ENCODE assay signal across 17 mouse cellular contexts in genomic region chr2:72503646-72504045, GRCm38 (mm10).
"Had no signal": no experiment of that assay in that cellular context is flagged by ENCODE, and none has a peak within 500 bp of the region (broad histone marks: within the 10 kb centered on the region; RNA-seq: fewer than 3 reads in every experiment).

No protein-coding gene starts in this region.

- H3K4me3 ChIP-seq: intestine, embryonic 15.5 days; kidney, embryonic 15.5 days; left cerebral cortex, adult 2 months; neural tube, embryonic 13.5 days had no signal

- H3K9ac ChIP-seq: intestine, embryonic 15.5 days; kidney, embryonic 15.5 days; liver, embryonic 14.5 days; neural tube, embryonic 13.5 days had no signal

- H3K36me3 ChIP-seq: intestine, embryonic 15.5 days; kidney, embryonic 15.5 days; neural tube, embryonic 13.5 days had no signal

- H3K27me3 ChIP-seq: intestine, embryonic 15.5 days had no signal

- ATAC-seq: midbrain, embryonic 16.5 days had no signal

- H3K9me3 ChIP-seq: intestine, embryonic 15.5 days; kidney, embryonic 15.5 days; neural tube, embryonic 13.5 days had no signal

- H3K4me2 ChIP-seq: intestine, embryonic 15.5 days; kidney, embryonic 15.5 days; midbrain, embryonic 11.5 days; neural tube, embryonic 13.5 days had no signal

- H3K27ac ChIP-seq: kidney, embryonic 15.5 days; left cerebral cortex, adult 2 months; liver, embryonic 14.5 days; neural tube, embryonic 13.5 days had no signal

- DNase-seq: kidney, adult 18-20 months; kidney, postnatal 14 days; lung, adult 2 months; lung, postnatal 10 days; lung, postnatal 4 days; retina, postnatal 1 day; right cerebral cortex, postnatal 4 days; spleen, adult 18-20 months; thymus, adult 2 months; thymus, postnatal 36 days had no signal
